Mouse (Mus musculus) lung, adult 2 months (tissue): ENCODE results near the gene Tex38. TPM values are rescaled to one million over a fixed set of nuclear protein-coding genes. Genes with fewer than 3 reads are reported as not detected.

Experiments used
- DNase-seq: peaks from one replicate; pipeline ENCODE4 v3.0.0; 2022
- H3K4me1 ChIP-seq: fragments of 200-500 bp; 2 replicates; pipeline ENCODE4 v1.6.1; 2011; ENCODE audit warnings: low read length; ENCODE audit not compliant: control insufficient read depth, insufficient read depth
- H3K4me3 ChIP-seq: fragments of 200-500 bp; replicated peaks from 2 replicates; pipeline ENCODE3; 2011; ENCODE audit warnings: low read depth, mild to moderate bottlenecking, control low read depth, low read length; ENCODE audit errors: extremely low read depth
- CTCF ChIP-seq: fragments of 200-500 bp; IDR thresholded peaks from 2 replicates; pipeline ENCODE4 v1.5.1; 2011; ENCODE audit warnings: mild to moderate bottlenecking, low read length, control low read depth; ENCODE audit not compliant: insufficient read depth
- POLR2A ChIP-seq: fragments of 200-500 bp; IDR thresholded peaks from 2 replicates; pipeline ENCODE4 v1.6.1; 2011; ENCODE audit warnings: low read depth, mild to moderate bottlenecking, control low read depth, low read length, borderline replicate concordance; ENCODE audit errors: extremely low read depth
- WGBS: fragments of 180-500 bp; shearing (Covaris S2); methylation state at CpG from one replicate; pipeline ENCODE4 v1.1.7; 2018; 5-methylcytosine and 5-hydroxymethylcytosine counted together
- polyA plus RNA-seq: library from polyadenylated mRNA; depleted of rRNA; stranded (reverse); fragments of >200 nt; gene quantifications from 2 replicates; pipeline ENCODE4 v1.2.3, GENCODE M21; 2012

Tex38 gene
- polyA plus RNA-seq, 1 experiment = 0.37 TPM

DNA sequence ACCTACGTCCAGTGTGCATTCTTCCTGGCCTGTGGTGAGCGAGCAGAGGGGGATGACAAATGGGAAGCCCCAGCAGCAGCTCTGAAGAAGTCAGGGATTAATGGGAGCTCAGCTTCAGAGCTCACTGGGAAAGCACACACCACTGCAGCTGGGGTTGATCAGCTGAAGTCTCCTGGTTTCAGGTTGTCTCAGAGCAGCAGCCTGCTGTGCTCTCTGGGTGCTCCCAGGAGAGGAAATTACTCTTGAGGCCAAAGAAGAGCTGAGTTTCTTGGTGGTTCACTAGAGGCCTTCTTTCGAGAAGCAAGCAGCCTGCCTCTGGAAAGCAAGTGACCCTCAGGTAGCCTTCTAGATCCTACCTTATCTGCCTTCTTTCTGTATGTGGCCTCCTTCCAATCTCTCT is 40.1 kb upstream of the Tex38 start:
- TF ChIP-seq POLR2A (no peak), CTCF (no peak)
- 87% methylated on average over 3 of the region's 3 CpGs for WGBS
- DNase-seq = no peak
- Histone ChIP-seq H3K4me3 (no peak overlapping the region), H3K4me1 (peaks cover 5% of the 10 kb centered on the region)

DNA sequence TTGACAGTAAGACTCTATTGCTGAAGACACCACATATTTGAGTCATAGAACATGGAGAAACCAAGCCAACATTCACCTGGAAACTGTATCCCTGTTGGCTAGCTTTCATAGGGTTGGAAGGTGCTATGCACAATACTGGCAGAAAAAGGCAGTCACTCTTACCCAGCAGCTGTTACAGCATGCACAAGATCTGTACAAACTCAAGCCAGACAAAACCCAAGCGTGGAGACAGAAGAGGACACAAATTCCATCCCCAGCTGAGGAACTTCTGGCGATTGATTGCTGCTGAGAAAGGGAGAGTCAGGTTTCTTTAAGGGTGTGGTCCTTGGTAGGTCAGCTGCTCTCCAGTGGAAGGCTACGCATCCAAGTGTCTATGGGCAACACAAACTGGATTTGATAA is 39.4 kb upstream of the Tex38 start:
- no peak for DNase-seq
- 70% methylated on average over 3 of the region's 3 CpGs for WGBS
- H3K4me1 ChIP-seq = peaks cover 5% of the 10 kb centered on the region
- H3K4me3 ChIP-seq = no peak overlapping the region
- TF ChIP-seq CTCF = no peak

DNA sequence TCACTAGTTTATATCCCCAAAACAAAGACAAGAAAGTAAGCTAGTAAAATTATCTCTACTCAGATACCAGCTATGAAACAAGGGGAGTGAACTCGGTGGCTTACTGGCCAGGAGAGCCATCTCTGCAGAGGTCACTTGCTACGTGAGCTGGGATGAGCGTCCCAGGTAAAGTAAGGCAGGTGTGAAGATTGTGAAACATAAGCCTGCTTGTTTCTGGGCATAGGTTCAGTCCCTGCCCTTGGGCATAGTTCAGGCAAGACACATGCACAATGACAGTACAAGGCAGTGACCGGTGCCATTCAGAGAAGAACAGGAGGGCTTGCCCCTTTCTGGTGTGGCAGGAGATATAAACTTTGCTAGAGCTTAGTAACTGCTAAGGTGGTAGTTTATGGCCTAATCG is 34.8 kb upstream of the Tex38 start:
- TF ChIP-seq POLR2A (no peak), CTCF (no peak)
- Histone ChIP-seq H3K4me1 (no peaks in the 10 kb centered on the region), H3K4me3 (no peak overlapping the region)
- DNase-seq = no peak
- 96% methylated on average over 5 of the region's 5 CpGs for WGBS

DNA sequence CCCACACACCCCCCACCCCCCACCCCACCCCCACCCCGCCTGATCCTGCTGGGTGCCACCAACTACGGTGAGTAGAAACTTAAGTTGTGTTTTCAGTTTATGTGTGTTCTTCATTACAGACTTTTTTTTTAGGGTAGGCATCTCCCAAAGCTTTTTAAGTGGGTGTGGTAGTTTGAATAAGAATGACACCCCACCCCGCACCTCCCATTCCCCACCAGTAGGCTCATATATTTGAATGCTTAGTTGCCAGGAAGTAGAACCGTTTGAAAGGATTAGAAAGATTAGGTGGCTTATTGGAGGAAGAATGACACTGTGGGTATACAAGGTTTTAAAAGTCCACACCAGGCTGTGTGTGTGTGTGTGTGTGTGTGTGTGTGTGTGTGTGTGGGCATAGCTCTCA is 31.5 kb upstream of the Tex38 start:
- no peak for DNase-seq
- 85% methylated on average over 4 of the region's 4 CpGs for WGBS
- Histone ChIP-seq H3K4me1 (no peaks in the 10 kb centered on the region), H3K4me3 (no peak overlapping the region)
- TF ChIP-seq CTCF = no peak
- TF ChIP-seq POLR2A = no peak

DNA sequence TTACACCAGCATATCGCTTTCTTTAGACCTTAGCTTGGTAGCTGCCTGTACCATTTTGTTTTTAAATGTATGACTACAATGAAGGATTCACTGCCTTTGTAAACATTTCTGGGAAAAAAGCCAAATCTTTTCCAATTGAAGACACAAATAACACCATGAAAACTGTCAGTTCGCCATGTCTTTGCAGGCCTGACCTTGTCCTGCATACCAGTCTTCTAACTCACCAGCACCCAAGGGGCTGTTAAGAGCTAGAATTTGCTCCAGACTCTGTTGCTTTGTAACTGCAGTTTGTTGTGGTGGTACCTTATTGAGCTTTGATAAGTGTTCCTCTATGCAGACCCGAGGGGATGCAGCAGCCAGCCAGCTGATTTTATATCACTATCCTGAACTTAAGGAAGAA is 19.2 kb upstream of the Tex38 start:
- DNase-seq = no peak
- TF ChIP-seq CTCF = no peak
- TF ChIP-seq POLR2A = no peak
- Histone ChIP-seq H3K4me1 (no peaks in the 10 kb centered on the region), H3K4me3 (no peak overlapping the region)
- WGBS = 62% methylated on average over 3 of the region's 3 CpGs

DNA sequence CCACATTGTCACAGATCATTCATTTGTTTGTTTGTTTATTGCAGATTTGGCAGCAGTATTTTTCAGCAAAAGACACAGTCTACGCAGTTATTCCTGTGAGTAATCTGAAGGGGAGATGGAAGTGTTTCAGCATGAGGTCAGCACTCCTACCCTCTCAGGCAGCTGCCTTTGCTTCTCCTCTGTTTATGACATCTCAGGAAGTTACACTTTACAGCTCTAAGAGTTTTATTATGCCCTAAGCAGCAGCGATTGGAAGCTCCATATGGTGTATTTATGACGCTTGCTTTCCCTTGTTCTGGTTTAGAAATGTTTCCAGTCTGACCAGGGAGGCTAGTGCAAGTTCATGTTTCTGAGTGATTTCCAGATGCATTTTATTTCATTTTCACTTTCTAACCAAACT is 14.5 kb upstream of the Tex38 start:
- no peak for TF ChIP-seq POLR2A
- no peak for TF ChIP-seq CTCF
- WGBS = 70% methylated on average over 3 of the region's 3 CpGs
- Histone ChIP-seq H3K4me1 (no peaks in the 10 kb centered on the region), H3K4me3 (no peak overlapping the region)
- DNase-seq = no peak

DNA sequence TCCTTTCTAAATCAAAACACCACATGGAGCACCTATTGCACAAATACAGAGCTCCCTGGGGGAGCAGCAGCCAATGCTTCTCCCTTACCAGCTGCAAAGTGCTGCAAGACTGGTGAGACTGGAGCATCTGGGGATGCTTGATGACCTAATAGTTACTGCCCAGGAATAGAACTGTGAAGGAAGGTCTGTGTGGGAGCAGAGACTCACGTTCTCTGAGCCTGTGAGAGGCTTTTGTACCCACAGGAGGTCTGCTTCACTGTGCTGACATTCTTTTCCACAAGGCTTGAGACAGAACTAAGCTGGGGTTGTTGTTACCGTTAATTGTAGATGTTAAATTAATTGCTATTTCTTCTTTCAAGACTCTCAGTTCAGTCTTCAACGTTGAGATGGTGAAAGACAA is 10.0 kb upstream of the Tex38 start:
- 82% methylated on average over 3 of the region's 3 CpGs for WGBS
- TF ChIP-seq CTCF (no peak), POLR2A (no peak)
- Histone ChIP-seq H3K4me1 (peaks cover 2% of the 10 kb centered on the region), H3K4me3 (no peak overlapping the region)
- no peak for DNase-seq

DNA sequence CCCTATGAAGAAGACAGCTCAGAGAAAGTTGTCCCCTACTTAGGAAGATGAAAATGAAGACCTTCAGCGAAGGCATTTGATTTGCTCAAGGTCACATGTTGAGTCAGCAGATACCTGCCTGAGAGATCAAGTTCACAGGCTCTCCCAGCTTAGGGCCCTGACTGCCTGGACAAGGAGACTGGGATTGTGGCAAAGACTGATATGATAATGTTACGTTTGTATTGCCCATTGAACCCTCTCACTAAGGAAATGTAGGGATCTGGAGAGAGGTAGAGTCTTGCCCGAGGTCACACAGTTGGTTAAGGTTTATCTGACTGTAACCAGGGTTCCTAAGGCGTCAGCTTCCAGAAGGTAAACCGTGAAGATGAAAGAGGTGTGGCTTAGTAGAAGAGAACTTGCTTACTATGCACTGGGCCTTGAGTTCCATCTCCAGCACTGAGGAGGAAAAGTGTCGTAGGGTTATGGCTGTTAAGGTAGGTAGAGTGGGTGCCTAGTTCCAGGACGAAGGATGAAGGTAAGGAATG is 4.8 kb upstream of the Tex38 start:
- Histone ChIP-seq H3K4me1 (peaks cover 8% of the 10 kb centered on the region), H3K4me3 (peak overlapping the region; percentile 92)
- TF ChIP-seq CTCF (no peak), POLR2A (no peak)
- DNase-seq = no peak
- WGBS = 39% methylated on average over 7 of the region's 7 CpGs

DNA sequence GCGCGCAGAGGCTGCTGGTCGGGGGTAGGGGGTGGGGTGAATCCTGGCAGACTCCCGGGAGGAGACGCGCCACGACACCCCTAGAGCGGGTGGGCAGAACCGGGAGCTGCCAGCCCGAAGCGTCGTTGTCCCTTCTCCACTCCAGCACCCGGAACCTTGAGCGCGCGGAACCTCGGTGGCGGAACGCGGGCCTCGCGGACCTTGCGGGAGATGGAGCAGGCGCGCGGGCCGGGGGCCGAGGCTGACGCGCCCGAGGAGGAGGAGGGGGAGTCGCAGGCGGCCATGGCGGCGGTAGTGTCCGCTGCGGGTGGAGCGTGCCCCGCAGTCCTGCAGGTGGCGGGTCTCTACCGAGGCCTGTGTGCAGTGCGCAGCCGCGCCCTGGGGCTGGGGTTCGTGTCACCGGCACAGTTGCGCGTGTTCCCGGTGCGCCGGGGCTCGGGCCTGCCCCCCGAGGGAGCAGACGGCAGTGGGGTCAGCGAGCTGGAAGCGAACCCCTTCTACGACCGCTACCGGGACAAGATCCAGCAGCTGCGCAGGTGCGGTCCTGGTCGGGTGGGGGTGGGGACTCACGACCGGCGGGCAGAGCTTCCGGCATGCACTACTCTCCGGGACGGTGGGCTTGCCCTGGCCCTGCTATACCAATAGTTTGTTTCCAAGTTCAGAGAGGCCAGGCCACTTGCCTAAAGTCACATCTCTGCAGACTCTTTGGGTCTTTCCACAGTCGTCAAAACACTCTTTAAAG is 4.1 kb upstream of the Tex38 start, which contains the start of gene Atpaf1:
Atpaf1 (plus strand) TSS at position 44 of the 742 bp plus-strand sequence.
- 1% methylated on average over 69 of the region's 69 CpGs for WGBS
- H3K4me1 ChIP-seq = peaks cover 8% of the 10 kb centered on the region
- H3K4me3 ChIP-seq = peak within 1 kb of the TSS; percentile 92
- TF ChIP-seq POLR2A (peak; percentile 47; the same call in 1 of the 2 replicates), CTCF (no peak)
- DNase-seq = peak; percentile 75

DNA sequence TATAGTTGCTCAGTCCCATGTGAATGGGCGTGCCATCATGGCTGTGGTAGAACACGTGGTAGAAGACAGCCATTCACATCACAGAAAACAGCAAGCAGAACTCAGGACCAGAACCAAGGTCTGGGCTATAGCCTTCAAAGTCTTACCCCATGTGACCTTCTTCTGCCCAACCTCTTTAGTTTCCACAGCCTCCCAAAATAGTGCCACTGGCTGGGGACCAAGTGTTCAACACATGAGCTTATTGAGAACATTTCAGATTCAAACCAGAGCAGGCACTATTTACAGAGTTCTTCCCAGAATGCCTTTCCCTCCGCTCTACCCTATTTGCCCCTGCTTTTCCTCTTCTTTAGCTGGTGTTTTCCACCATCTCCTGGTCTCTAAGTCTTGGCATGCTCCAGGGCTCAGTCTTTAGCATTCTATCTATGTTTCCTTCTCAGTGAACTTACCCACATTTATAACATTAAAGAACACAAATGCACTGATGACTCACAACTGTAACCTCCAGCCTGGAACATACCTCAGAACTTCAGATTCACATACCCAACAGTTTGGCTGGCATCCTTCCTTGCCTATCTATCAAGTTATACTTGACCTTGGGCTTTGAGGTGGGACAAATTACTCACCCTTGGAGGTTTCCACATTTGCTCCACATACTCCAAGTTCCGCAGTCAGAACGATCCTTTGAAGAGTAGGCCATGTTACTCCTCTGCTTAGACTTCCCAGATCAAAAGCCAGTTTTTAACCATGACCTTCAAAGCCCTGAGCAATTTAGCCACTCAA is 1.4 kb upstream of the Tex38 start:
- 83% methylated on average over 5 of the region's 5 CpGs for WGBS
- H3K4me3 ChIP-seq = no peak overlapping the region
- DNase-seq = no peak
- no peak for TF ChIP-seq POLR2A
- TF ChIP-seq CTCF = no peak
- peaks cover 8% of the 10 kb centered on the region for H3K4me1 ChIP-seq
